Mouse (Mus musculus) MEL (cell line): ENCODE results near the gene Dyrk3. TPM values are rescaled to one million over a fixed set of nuclear protein-coding genes. Genes with fewer than 3 reads are reported as not detected.
A peak's percentile ranks its signal among the peaks of the same experiment; 100 is the strongest.

Experiments used
- DNase-seq: peaks from one replicate; pipeline ENCODE4 v3.0.0; 2011; ENCODE audit warnings: low read depth, low spot score
- H3K27ac ChIP-seq: 2 replicates; pipeline ENCODE4 v1.5.1; 2012; ENCODE audit warnings: low read depth, mild to moderate bottlenecking, control low read depth, low read length, moderate library complexity; ENCODE audit not compliant: control insufficient read depth
- H3K27me3 ChIP-seq, 2 experiments: fragments of 150-350 bp in 1 of 2; sonication (generic) in 1 of 2; 2 replicates each; pipeline ENCODE4 v1.6.1; 2012; ENCODE audit warnings: low read length in 2 of 2, mild to moderate bottlenecking in 2 of 2, improper control_type of control experiment in 1 of 2, moderate library complexity in 1 of 2; ENCODE audit not compliant: insufficient read depth in 2 of 2, control insufficient read depth in 1 of 2
- H3K36me3 ChIP-seq, 2 experiments: 2 replicates each; pipeline ENCODE4 v1.6.1; 2012 to 2014; ENCODE audit warnings: low read length in 2 of 2, improper control_type of control experiment in 1 of 2, inconsistent platforms in 1 of 2, mild to moderate bottlenecking in 1 of 2; ENCODE audit not compliant: insufficient read depth in 2 of 2, control insufficient read depth in 1 of 2
- H3K4me1 ChIP-seq, 2 experiments: fragments of 150-350 bp in 1 of 2; sonication (generic) in 1 of 2; 2 replicates each; pipeline ENCODE4 v1.6.1; 2012; ENCODE audit warnings: low read length in 2 of 2, improper control_type of control experiment in 1 of 2, mild to moderate bottlenecking in 1 of 2; ENCODE audit not compliant: insufficient read depth in 2 of 2, control insufficient read depth in 1 of 2
- H3K4me3 ChIP-seq, 2 experiments: fragments of 150-350 bp in 1 of 2; sonication (generic) in 1 of 2; 2 replicates each; pipeline ENCODE4 v1.5.1; 2012; ENCODE audit warnings: low read depth in 2 of 2, low read length in 2 of 2, mild to moderate bottlenecking in 2 of 2, moderate library complexity in 2 of 2, control low read depth in 1 of 2, improper control_type of control experiment in 1 of 2; ENCODE audit not compliant: control insufficient read depth in 1 of 2, insufficient read depth in 1 of 2
- H3K79me2 ChIP-seq: 2 replicates; pipeline ENCODE4 v1.6.1; 2012; ENCODE audit warnings: mild to moderate bottlenecking, low read length, moderate library complexity; ENCODE audit not compliant: control insufficient read depth, poor library complexity, insufficient read depth
- H3K9ac ChIP-seq: 2 replicates; pipeline ENCODE4 v1.6.1; 2012; ENCODE audit warnings: low read depth, mild to moderate bottlenecking, control low read depth, low read length, moderate library complexity; ENCODE audit not compliant: control insufficient read depth, poor library complexity, severe bottlenecking
- H3K9me3 ChIP-seq: fragments of 150-350 bp; sonication (generic); replicated peaks from 2 replicates; pipeline ENCODE4 v1.6.1; 2012; ENCODE audit warnings: mild to moderate bottlenecking, low read length, improper control_type of control experiment, moderate library complexity; ENCODE audit not compliant: insufficient read depth
- BHLHE40 ChIP-seq: IDR thresholded peaks from 2 replicates; pipeline ENCODE4 v1.6.1; 2012; ENCODE audit warnings: low read depth, mild to moderate bottlenecking, inconsistent platforms, low read length, improper control_type of control experiment, borderline replicate concordance
- CHD2 ChIP-seq: IDR thresholded peaks from 2 replicates; pipeline ENCODE4 v1.6.1; 2011; ENCODE audit warnings: low read length, improper control_type of control experiment
- CTCF ChIP-seq, 3 experiments: IDR thresholded peaks in 2 of 3; conservative IDR thresholded peaks in 1 of 3; 2 replicates each; pipeline ENCODE4 v1.5.1; 2011 to 2012; ENCODE audit warnings: low read length in 3 of 3, low read depth in 2 of 3, mild to moderate bottlenecking in 2 of 3, improper control_type of control experiment in 1 of 3, inconsistent platforms in 1 of 3, mixed read lengths in 1 of 3, moderate library complexity in 1 of 3; ENCODE audit not compliant: control insufficient read depth in 1 of 3, insufficient read depth in 1 of 3, poor library complexity in 1 of 3, severe bottlenecking in 1 of 3
- E2F4 ChIP-seq: IDR thresholded peaks from 2 replicates; pipeline ENCODE4 v1.6.1; 2011; ENCODE audit warnings: low read depth, low read length, improper control_type of control experiment, borderline replicate concordance
- ELF1 ChIP-seq: IDR thresholded peaks from 2 replicates; pipeline ENCODE4 v1.6.1; 2014; ENCODE audit warnings: low read depth, mild to moderate bottlenecking, inconsistent platforms, low read length, improper control_type of control experiment, moderate library complexity
- ETS1 ChIP-seq: IDR thresholded peaks from 2 replicates; pipeline ENCODE4 v1.6.1; 2012; ENCODE audit warnings: low read depth, mild to moderate bottlenecking, inconsistent platforms, low read length, improper control_type of control experiment, moderate library complexity
- GABPA ChIP-seq: IDR thresholded peaks from 2 replicates; pipeline ENCODE4 v1.6.1; 2012; ENCODE audit warnings: low read depth, mild to moderate bottlenecking, inconsistent platforms, low read length, improper control_type of control experiment, moderate library complexity
- GATA1 ChIP-seq: IDR thresholded peaks from 2 replicates; pipeline ENCODE4 v1.6.1; 2011; ENCODE audit warnings: low read depth, low read length, improper control_type of control experiment
- HCFC1 ChIP-seq: IDR thresholded peaks from 2 replicates; pipeline ENCODE4 v1.6.1; 2012; ENCODE audit warnings: low read depth, mild to moderate bottlenecking, inconsistent platforms, low read length, improper control_type of control experiment, moderate library complexity
- JUND ChIP-seq: IDR thresholded peaks from 2 replicates; pipeline ENCODE4 v1.6.1; 2011; ENCODE audit warnings: low read depth, mild to moderate bottlenecking, improper control_type of control experiment, low read length
- KAT2A ChIP-seq: conservative IDR thresholded peaks from 2 replicates; pipeline ENCODE4 v1.6.1; 2012; ENCODE audit warnings: low read depth, low read length, improper control_type of control experiment, inconsistent platforms
- MAFK ChIP-seq: IDR thresholded peaks from 2 replicates; pipeline ENCODE4 v1.6.1; 2011; ENCODE audit warnings: low read depth, mild to moderate bottlenecking, low read length, improper control_type of control experiment, borderline replicate concordance
- MAZ ChIP-seq: IDR thresholded peaks from 2 replicates; pipeline ENCODE4 v1.6.1; 2012; ENCODE audit warnings: low read depth, mild to moderate bottlenecking, inconsistent platforms, low read length, improper control_type of control experiment
- MEF2A ChIP-seq: IDR thresholded peaks from 2 replicates; pipeline ENCODE4 v1.6.1; 2014; ENCODE audit warnings: low read depth, mild to moderate bottlenecking, inconsistent platforms, low read length, improper control_type of control experiment; ENCODE audit not compliant: poor library complexity, insufficient replicate concordance, severe bottlenecking; ENCODE audit errors: extremely low read depth
- MYB ChIP-seq: IDR thresholded peaks from 2 replicates; pipeline ENCODE4 v1.6.1; 2011; ENCODE audit warnings: mild to moderate bottlenecking, low read depth, low read length, improper control_type of control experiment
- MYC ChIP-seq: IDR thresholded peaks from 2 replicates; pipeline ENCODE4 v1.6.1; 2011; ENCODE audit warnings: low read depth, mild to moderate bottlenecking, low read length, improper control_type of control experiment, moderate library complexity
- NELFE ChIP-seq: IDR thresholded peaks from 2 replicates; pipeline ENCODE4 v1.6.1; 2011; ENCODE audit warnings: low read depth, low read length, improper control_type of control experiment
- NRF1 ChIP-seq: IDR thresholded peaks from 2 replicates; pipeline ENCODE4 v1.6.1; 2014; ENCODE audit warnings: low read depth, mild to moderate bottlenecking, inconsistent platforms, low read length, improper control_type of control experiment, moderate library complexity; ENCODE audit not compliant: poor library complexity, insufficient read depth, severe bottlenecking
- POLR2A ChIP-seq, 2 experiments: IDR thresholded peaks; 2 replicates each; pipeline ENCODE4 v1.6.1; 2011 to 2012; ENCODE audit warnings: low read length in 2 of 2, mild to moderate bottlenecking in 2 of 2, control low read depth in 1 of 2, improper control_type of control experiment in 1 of 2, low read depth in 1 of 2, moderate library complexity in 1 of 2; ENCODE audit not compliant: control insufficient read depth in 1 of 2, insufficient read depth in 1 of 2, poor library complexity in 1 of 2
- POLR2AphosphoS2 ChIP-seq: IDR thresholded peaks from 2 replicates; pipeline ENCODE4 v1.6.1; 2011; ENCODE audit warnings: low read length, improper control_type of control experiment
- RAD21 ChIP-seq: IDR thresholded peaks from 2 replicates; pipeline ENCODE4 v1.6.1; 2011; ENCODE audit warnings: mild to moderate bottlenecking, low read depth, low read length, improper control_type of control experiment
- RCOR1 ChIP-seq: IDR thresholded peaks from 2 replicates; pipeline ENCODE4 v1.6.1; 2012; ENCODE audit warnings: low read depth, mild to moderate bottlenecking, inconsistent platforms, low read length, improper control_type of control experiment
- SMC3 ChIP-seq: IDR thresholded peaks from 2 replicates; pipeline ENCODE4 v1.6.1; 2011; ENCODE audit warnings: low read depth, low read length, improper control_type of control experiment
- TAL1 ChIP-seq: IDR thresholded peaks from 2 replicates; pipeline ENCODE4 v1.6.1; 2012; ENCODE audit warnings: mild to moderate bottlenecking, inconsistent platforms, low read length, moderate library complexity, mixed read lengths
- TBP ChIP-seq: IDR thresholded peaks from 2 replicates; pipeline ENCODE4 v1.8.0; 2011; ENCODE audit warnings: low read depth, low read length, improper control_type of control experiment
- TCF12 ChIP-seq: IDR thresholded peaks from 2 replicates; pipeline ENCODE4 v1.6.1; 2014; ENCODE audit warnings: low read depth, mild to moderate bottlenecking, inconsistent platforms, low read length, improper control_type of control experiment, moderate library complexity
- UBTF ChIP-seq: IDR thresholded peaks from 2 replicates; pipeline ENCODE4 v1.6.1; 2012; ENCODE audit warnings: low read depth, mild to moderate bottlenecking, inconsistent platforms, low read length, improper control_type of control experiment, moderate library complexity, borderline replicate concordance; ENCODE audit not compliant: insufficient read depth
- USF1 ChIP-seq: IDR thresholded peaks from 2 replicates; pipeline ENCODE4 v1.6.1; 2014; ENCODE audit warnings: low read depth, mild to moderate bottlenecking, inconsistent platforms, low read length, improper control_type of control experiment, moderate library complexity
- ZKSCAN1 ChIP-seq: IDR thresholded peaks from 2 replicates; pipeline ENCODE4 v1.6.1; 2012; ENCODE audit warnings: low read depth, mild to moderate bottlenecking, inconsistent platforms, low read length, improper control_type of control experiment, moderate library complexity
- ZMIZ1 ChIP-seq: IDR thresholded peaks from 2 replicates; pipeline ENCODE4 v1.6.1; 2012; ENCODE audit warnings: low read depth, mild to moderate bottlenecking, inconsistent platforms, low read length, improper control_type of control experiment, moderate library complexity
- ZNF384 ChIP-seq: IDR thresholded peaks from 2 replicates; pipeline ENCODE4 v1.6.1; 2012; ENCODE audit warnings: low read depth, mild to moderate bottlenecking, inconsistent platforms, low read length, improper control_type of control experiment
- polyA plus RNA-seq, 2 experiments: library from polyadenylated mRNA; stranded (reverse) in 1 of 2; unstranded in 1 of 2; fragments of >175 nt in 1 of 2; fragments of >200 nt in 1 of 2; gene quantifications; 2 replicates each; pipeline versions ENCODE4 v1.2.1 to v1.2.4; 2012; ENCODE audit warnings: low replicate concordance in 2 of 2, low read depth in 1 of 2; ENCODE audit not compliant: insufficient read length in 2 of 2, insufficient read depth in 1 of 2, missing spikeins in 1 of 2
- total RNA-seq: library from RNA; depleted of rRNA; stranded (reverse); fragments of 300-350 nt; gene quantifications from 2 replicates; pipeline ENCODE4 v1.2.3, GENCODE M21; 2012

The Dyrk3 gene
- total and polyA plus RNA-seq, 3 experiments: 8.6 to 11.8 TPM; not detected in 1

GRCm38 (mm10) chr1:131123522-131124265 is 14.4 kb downstream of the Dyrk3 start:
- Histone ChIP-seq H3K27ac (no peak overlapping the region), H3K9me3 (no peaks in the 10 kb centered on the region), H3K27me3 (no peaks in the 10 kb centered on the region), H3K9ac (no peak overlapping the region), H3K36me3 (peaks cover 7 to 21% of the 10 kb centered on the region in 2 experiments), H3K4me1 (peaks cover 9 to 21% of the 10 kb centered on the region in 2 experiments), H3K79me2 (no peaks in the 10 kb centered on the region), H3K4me3 (no peak overlapping the region)
- DNase-seq: no peak
- no peak for TF ChIP-seq CHD2
- TF ChIP-seq HCFC1: no peak
- TF ChIP-seq POLR2A (IDR thresholded peaks at IDR 0.05; ENCODE audit: control insufficient read depth in 1 of 2, insufficient read depth in 1 of 2, low read depth in 1 of 2, low read length in 2 of 2, poor library complexity in 1 of 2): no peak
- TF ChIP-seq ETS1: no peak
- no peak for TF ChIP-seq KAT2A
- TF ChIP-seq RCOR1: no peak
- no peak for TF ChIP-seq NELFE
- no peak for TF ChIP-seq MYB
- TF ChIP-seq E2F4: no peak
- TF ChIP-seq MAFK: no peak
- TF ChIP-seq ZMIZ1: no peak
- no peak for TF ChIP-seq MYC
- no peak for TF ChIP-seq GABPA
- no peak for TF ChIP-seq USF1
- TF ChIP-seq TBP: no peak
- TF ChIP-seq NRF1: no peak
- no peak for TF ChIP-seq JUND
- TF ChIP-seq SMC3: no peak
- TF ChIP-seq ZNF384: no peak
- no peak for TF ChIP-seq GATA1

- peak; percentile 62 for DNase-seq
- no peaks in the 10 kb centered on the region for H3K79me2 ChIP-seq
- H3K36me3 ChIP-seq: peaks cover 0 to 18% of the 10 kb centered on the region in 2 experiments; a peak in 2 of 4 replicates
- H3K4me1 ChIP-seq: peaks cover 6 to 23% of the 10 kb centered on the region in 2 experiments
- H3K27me3 ChIP-seq: no peaks in the 10 kb centered on the region
- no peak overlapping the region for H3K27ac ChIP-seq
- no peak overlapping the region for H3K4me3 ChIP-seq
- H3K9me3 ChIP-seq: no peaks in the 10 kb centered on the region
- no peak overlapping the region for H3K9ac ChIP-seq
- TF ChIP-seq POLR2A (IDR thresholded peaks at IDR 0.05; ENCODE audit: control insufficient read depth in 1 of 2, insufficient read depth in 1 of 2, low read depth in 1 of 2, low read length in 2 of 2, poor library complexity in 1 of 2) (no peak), TCF12 (peak; percentile 23; the same call in 1 of the 2 replicates), ETS1 (0 out of 2 replicates have a peak, but pooled peaks have one; percentile 16), E2F4 (no peak), ZKSCAN1 (no peak), USF1 (no peak), BHLHE40 (no peak), TAL1 (no peak), UBTF (no peak), ZNF384 (no peak), POLR2AphosphoS2 (no peak), CTCF (IDR thresholded peaks at IDR 0.05 in 2 of 3, conservative IDR thresholded peaks at IDR 0.05 in 1 of 3; ENCODE audit: control insufficient read depth in 1 of 3, insufficient read depth in 1 of 3, low read depth in 2 of 3, low read length in 3 of 3, poor library complexity in 1 of 3, severe bottlenecking in 1 of 3) (peak; percentile 66 to 81 (median 75)), SMC3 (peak; percentile 43), KAT2A (no peak), MYC (no peak), MAZ (no peak), ELF1 (peak; percentile 73), RAD21 (peak; percentile 23), MEF2A (no peak)
These were observed 16.2 kb downstream of the Dyrk3 start for GRCm38 (mm10) chr1:131121987-131122386.
